Mouse (Mus musculus) neutrophil, adult 5-6 weeks (primary cell): ENCODE data around the gene Gm11020. TPM values are rescaled to one million over a fixed set of nuclear protein-coding genes. Genes with fewer than 3 reads are reported as not detected.
"Not testable (repeated sequence)": the region's sequence is repeated elsewhere in the genome, so short reads cannot be mapped to it uniquely, and the experiment has no call there.

Source experiments
- ATAC-seq: fragments of 151-379, 151-347 bp; 2 replicates; pipeline ENCODE4 v1.8.0; 2017; ENCODE audit warnings: mild to moderate bottlenecking, moderate TSS enrichment; ENCODE audit not compliant: insufficient number of reproducible peaks, poor library complexity, low FRiP score, severe bottlenecking; ENCODE audit errors: extremely low read depth
- total RNA-seq: library from RNA; stranded (forward); fragments of 200-1000 nt; gene quantifications from 2 replicates; pipeline ENCODE4 v1.2.3, GENCODE M21; 2017

The Gm11020 gene
- total RNA-seq, result not detected in 2 replicates

DNA sequence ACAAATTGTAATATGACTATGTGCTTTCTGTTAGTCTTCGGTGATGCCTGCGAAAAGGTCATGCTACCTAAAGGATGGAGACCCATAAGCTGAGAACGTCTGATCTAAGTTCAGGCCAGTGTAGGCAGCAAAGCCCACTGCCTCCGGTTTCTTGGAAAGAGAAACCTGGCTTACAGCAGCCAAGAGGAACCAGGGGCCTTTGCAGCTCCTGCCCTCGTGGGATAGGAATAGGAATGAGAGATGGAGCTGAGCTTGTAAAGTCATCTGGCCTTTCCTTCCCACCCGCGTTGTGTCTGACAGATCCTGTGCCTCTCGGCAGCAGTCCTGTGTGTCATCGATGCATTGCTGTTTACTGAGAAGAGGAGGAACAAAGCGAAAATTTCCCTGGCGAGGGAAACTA is at the start of gene Gm11020:
TSS of gene Gm11020 (plus strand) at position 301 of the 400 bp plus-strand sequence.
- ATAC-seq, result not testable (repeated sequence)

DNA sequence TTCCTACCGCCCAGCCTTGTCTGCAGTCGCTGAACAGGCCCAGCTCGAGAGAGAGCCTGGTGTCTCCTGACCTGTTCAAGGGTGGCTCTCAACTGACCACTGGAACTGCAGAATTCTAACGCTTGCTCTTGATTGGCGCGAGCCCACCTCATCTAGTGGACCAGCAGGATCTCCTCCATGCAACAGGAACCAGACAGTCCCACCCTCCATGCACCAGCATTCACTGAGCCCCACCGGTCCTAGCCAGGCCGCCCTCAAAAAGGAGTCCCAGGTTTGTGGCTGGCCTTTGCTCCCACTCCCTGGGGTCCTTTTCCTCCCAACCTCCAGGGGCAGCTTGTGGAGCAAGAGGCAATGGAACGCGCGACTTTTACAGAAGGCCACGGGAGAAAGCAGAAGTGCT is 28.3 kb upstream of the Gm11020 start, which contains the start of gene Cmtm2a:
TSS of gene Cmtm2a (minus strand) at position 101 of the 400 bp plus-strand sequence.
- not testable (repeated sequence) for ATAC-seq

GRCm38 (mm10) chr8:104294396-104294795 is 27.0 kb upstream of the Gm11020 start:
- ATAC-seq, result no peak

DNA sequence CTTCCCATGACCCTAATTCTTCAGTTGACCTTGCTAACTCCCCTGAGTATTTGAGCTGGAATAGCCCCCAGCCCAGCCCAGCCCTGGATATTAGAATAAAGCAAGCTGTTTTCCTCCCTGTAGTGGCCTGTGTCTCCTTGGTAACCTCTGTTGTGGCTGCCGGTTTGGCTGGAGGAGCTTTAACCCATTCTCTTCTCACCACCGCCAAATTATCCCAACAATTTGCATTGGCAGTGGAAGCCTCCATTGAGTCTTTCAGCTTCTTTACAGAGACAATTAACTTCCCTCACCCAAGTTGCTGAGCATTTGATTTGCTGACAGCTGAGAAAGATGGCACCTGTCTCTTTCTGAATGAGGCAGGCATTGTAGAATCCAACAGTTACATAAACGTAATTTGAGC is 19.8 kb upstream of the Gm11020 start:
- not testable (repeated sequence) for ATAC-seq

DNA sequence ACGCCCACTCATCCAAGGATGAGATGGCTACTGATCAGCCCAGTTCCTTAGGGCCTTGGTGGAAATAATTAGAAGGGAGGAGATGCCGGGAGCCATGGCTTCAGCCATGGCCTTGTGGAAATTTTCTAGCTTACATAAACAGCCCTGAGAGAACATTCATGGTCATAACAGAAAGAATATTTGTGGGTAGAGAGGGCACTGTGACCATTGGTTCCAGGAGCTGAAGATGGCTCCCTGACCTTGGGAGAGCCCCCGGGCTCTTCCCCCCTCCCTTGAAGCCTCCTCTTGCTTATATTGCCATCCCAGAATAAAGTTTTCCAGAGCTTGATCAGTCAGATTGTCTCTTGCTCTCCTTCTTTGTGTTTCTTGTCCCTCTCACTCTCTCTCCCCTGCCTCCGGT is 18.8 kb upstream of the Gm11020 start:
- ATAC-seq, result not testable (repeated sequence)

DNA sequence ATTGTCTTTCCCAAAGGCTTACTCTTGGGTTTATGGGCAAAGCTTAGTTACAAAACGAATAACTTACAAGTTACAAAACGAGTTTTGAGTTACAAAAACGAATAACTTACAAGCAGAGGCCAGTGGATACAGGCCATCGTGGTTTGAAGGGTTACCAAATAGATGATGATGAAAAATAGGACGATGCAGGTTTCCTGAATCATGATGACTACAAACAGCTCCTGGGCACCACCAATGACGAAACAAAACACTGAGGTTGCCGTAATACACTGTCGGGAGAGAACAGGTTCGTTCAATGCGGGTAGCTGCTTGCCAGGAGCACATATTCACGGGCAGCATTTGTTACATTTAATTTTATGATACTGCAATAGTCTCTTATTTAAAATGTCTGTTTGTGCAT is 16.4 kb upstream of the Gm11020 start:
- ATAC-seq, result no peak

- ATAC-seq, result not testable (repeated sequence)
Observed at GRCm38 (mm10) chr8:104308341-104308740, 13.0 kb upstream of the Gm11020 start.

GRCm38 (mm10) chr8:104309441-104310155 is 11.8 kb upstream of the Gm11020 start, which contains the start of the genes Gm45711 and Cmtm1:
TSS of gene Gm45711 (minus strand) at chr8:104310081.
TSS of gene Cmtm1 (minus strand) at chr8:104310145.
- not testable (repeated sequence) for ATAC-seq

DNA sequence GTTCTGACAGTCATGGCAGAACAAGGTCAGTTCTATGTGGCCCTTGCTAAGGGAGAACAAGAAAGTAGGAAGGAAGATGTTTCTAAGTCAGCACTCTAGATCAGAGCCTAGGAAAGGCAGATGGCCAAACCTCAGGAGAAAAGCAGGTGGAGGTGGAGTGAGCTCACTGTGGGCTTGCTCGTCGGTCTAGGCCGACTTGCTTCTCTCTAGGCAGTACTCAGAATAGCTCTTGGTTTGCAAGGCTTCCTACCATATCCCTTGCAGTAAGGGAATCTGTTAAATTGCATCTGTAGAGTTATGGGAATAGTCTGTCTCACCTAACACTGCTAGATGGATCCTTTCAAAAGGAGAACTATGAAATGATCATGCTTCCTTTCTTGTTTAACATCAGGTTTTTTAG is 9.3 kb upstream of the Gm11020 start:
- ATAC-seq, result not testable (repeated sequence)

GRCm38 (mm10) chr8:104313311-104313710 is 8.1 kb upstream of the Gm11020 start:
- no peak for ATAC-seq

GRCm38 (mm10) chr8:104321930-104322329 is 563 bp downstream of the Gm11020 start, which contains the start of gene Cmtm2b:
TSS of gene Cmtm2b (plus strand) at chr8:104322230.
- not testable (repeated sequence) for ATAC-seq

DNA sequence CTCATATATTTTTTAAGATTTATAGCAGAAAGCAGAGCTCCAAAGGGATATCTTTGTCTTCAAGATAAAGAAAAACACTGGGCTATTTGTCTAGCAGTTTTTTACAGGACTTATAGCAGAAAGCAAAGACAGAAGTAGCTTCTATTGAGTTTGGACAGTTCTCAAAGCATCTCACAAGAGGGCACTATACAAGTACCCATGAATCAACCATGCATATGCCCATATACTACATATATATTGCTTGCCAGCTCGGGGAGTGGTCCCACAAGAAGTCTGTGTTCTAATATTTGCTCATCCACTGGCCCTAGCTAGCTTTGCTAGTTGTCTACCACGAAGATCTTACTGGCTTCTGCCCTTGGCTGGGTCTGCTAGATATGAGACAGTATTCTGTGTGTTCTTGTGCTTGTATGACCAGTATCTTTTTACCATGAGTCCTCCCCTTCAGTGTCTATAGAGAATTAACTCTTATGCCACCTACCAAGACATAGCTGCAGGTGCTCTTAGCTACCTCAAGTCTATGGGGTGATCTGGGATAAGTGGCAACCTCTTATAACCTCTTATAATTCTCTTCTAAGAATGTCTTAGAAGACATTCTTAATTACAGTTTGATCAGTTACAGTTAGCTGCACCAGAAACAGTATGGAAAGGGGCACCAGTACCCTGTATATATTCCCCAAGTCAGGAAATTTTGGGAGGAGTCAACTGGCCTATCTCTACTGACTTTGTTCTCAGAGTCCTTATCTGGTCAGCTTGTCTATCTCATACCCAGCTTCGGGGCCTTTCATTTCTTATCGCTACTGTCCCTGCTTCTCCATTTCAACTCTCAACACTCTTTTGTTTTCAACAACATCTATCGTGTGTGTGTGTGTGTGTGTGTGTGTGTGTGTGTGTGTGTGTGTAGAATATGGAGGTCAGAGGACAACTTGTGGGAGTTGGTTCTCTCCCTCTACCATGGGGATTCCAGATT is 11.6 kb downstream of the Gm11020 start:
- ATAC-seq, result no peak

- ATAC-seq, result 0 out of 2 replicates have a peak, but pooled peaks have one; percentile 16
Observed at GRCm38 (mm10) chr8:104333786-104334185, 12.4 kb downstream of the Gm11020 start.

DNA sequence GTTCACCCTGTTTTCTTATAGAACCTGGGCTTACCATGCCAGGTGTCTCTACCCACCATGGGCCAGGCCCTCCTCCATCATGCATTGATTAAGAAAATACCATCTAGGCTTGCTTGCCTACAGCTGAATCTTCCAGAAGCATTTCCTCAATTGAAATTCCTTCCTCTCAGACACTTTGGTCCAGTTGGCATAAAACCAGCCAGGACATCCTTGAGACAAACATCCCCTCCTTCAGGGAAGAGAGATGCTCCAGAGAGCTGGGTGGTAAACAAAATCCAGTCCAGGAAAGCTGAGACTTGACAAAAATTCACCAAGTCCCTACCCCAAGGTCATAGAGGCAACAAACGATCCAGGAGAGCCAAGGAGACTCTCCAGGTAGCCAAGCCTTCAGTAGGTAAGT is 12.8 kb downstream of the Gm11020 start:
- no peak for ATAC-seq

- no peak for ATAC-seq
Observed at GRCm38 (mm10) chr8:104336806-104337205, 15.4 kb downstream of the Gm11020 start.

DNA sequence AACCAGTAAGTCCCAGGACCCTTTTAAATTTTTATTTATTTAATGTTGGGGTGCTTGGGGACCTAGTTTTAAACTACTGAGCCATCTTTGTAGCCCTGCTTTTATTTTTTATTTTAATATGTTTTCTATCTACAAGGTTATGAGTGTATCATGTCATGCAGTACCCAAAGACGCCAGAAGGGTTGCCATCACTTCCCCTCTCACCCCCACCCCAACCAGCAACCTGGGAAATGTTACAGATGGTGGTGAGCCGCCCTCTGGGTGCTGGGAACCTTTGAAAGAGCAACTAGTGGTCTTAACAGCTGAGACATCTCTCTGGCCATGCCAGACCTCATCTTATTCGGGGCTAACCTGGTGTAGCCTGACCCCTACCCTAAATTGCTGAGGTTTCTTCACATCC is 16.5 kb downstream of the Gm11020 start:
- no peak for ATAC-seq

- ATAC-seq, result no peak
Observed at GRCm38 (mm10) chr8:104339229-104339982, 18.0 kb downstream of the Gm11020 start, which contains the start of gene Cmtm3. TSS of gene Cmtm3 (plus strand) at chr8:104339410.

- no peak for ATAC-seq
Observed at GRCm38 (mm10) chr8:104339983-104340232, 18.5 kb downstream of the Gm11020 start.
